Mouse (Mus musculus) kidney, embryonic 15.5 days (tissue): ENCODE results near the gene Scgb1a1. TPM values are rescaled to one million over a fixed set of nuclear protein-coding genes. Genes with fewer than 3 reads are reported as not detected.

Experiments
- ATAC-seq: fragments of 200-750 bp; cut with Nextera tagmentation; replicated peaks from 2 replicates; pipeline ENCODE4 v1.8.0; 2017; ENCODE audit warnings: moderate TSS enrichment; ENCODE audit not compliant: low FRiP score
- H3K27ac ChIP-seq: fragments of 300-500 bp; sonication (generic); 2 replicates; pipeline ENCODE4 v1.5.1; 2015; ENCODE audit warnings: mild to moderate bottlenecking, inconsistent platforms
- H3K27me3 ChIP-seq: fragments of 300-500 bp; sonication (generic); 2 replicates; pipeline ENCODE4 v1.6.1; 2015; ENCODE audit warnings: inconsistent platforms
- H3K36me3 ChIP-seq: fragments of 300-500 bp; sonication (generic); 2 replicates; pipeline ENCODE4 v1.6.1; 2015; ENCODE audit warnings: inconsistent platforms
- H3K4me1 ChIP-seq: fragments of 300-500 bp; sonication (generic); 2 replicates; pipeline ENCODE4 v1.6.1; 2015; ENCODE audit warnings: inconsistent platforms
- H3K4me2 ChIP-seq: fragments of 300-500 bp; sonication (generic); 2 replicates; pipeline ENCODE4 v1.6.1; 2015; ENCODE audit warnings: moderate library complexity, mild to moderate bottlenecking, inconsistent platforms
- H3K4me3 ChIP-seq: fragments of 300-500 bp; sonication (generic); replicated peaks from 2 replicates; pipeline ENCODE4 v1.5.1; 2015; ENCODE audit warnings: mild to moderate bottlenecking, inconsistent platforms
- H3K9ac ChIP-seq: fragments of 300-500 bp; sonication (generic); 2 replicates; pipeline ENCODE4 v1.6.1; 2015; ENCODE audit warnings: mild to moderate bottlenecking, inconsistent platforms
- H3K9me3 ChIP-seq: fragments of 300-500 bp; sonication (generic); replicated peaks from 2 replicates; pipeline ENCODE4 v1.6.1; 2016; ENCODE audit warnings: inconsistent platforms
- WGBS: fragments of 180-500 bp; shearing (Covaris S2); methylation state at CpG from one replicate; pipeline ENCODE4 v1.1.7; 2015; ENCODE audit warnings: mixed read lengths; 5-methylcytosine and 5-hydroxymethylcytosine counted together
- polyA plus RNA-seq: library from polyadenylated mRNA; unstranded; fragments of >200 nt; fragmentation: Nextera tagmentation; extraction: Ambion mirVana; gene quantifications from 2 replicates; pipeline ENCODE4 v1.2.1, GENCODE M21; 2015

Gene Scgb1a1
- polyA plus RNA-seq, 1 experiment from 2014 or later: not detected

DNA sequence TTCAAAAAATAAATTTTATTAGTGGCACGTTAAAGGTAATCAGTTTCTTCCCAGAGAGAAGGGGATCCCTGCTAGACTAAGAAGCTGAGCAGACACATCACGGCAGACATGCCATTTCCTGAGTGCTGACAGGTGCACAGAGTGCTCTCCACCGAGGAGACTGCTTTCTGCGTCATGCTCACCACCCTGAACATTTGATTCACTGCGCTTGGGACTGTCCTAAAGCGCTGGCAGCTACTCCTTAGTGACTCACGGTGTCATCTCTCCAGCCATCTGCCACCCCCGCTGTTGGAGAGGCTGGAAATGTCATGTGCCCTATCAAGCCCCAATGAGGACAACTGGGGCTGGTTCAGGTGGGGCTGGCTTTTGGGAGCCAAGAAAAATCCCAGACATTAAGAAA, 24.3 kb upstream of the Scgb1a1 start:
- H3K27me3 ChIP-seq: no peaks in the 10 kb centered on the region
- peaks cover 6% of the 10 kb centered on the region for H3K4me1 ChIP-seq
- 70% methylated on average over 8 of the region's 8 CpGs for WGBS
- H3K27ac ChIP-seq: no peak overlapping the region
- no peaks in the 10 kb centered on the region for H3K9me3 ChIP-seq
- H3K36me3 ChIP-seq: peaks cover 16% of the 10 kb centered on the region
- no peak for ATAC-seq
- H3K9ac ChIP-seq: no peak overlapping the region
- no peak overlapping the region for H3K4me3 ChIP-seq
- H3K4me2 ChIP-seq: no peak overlapping the region

DNA sequence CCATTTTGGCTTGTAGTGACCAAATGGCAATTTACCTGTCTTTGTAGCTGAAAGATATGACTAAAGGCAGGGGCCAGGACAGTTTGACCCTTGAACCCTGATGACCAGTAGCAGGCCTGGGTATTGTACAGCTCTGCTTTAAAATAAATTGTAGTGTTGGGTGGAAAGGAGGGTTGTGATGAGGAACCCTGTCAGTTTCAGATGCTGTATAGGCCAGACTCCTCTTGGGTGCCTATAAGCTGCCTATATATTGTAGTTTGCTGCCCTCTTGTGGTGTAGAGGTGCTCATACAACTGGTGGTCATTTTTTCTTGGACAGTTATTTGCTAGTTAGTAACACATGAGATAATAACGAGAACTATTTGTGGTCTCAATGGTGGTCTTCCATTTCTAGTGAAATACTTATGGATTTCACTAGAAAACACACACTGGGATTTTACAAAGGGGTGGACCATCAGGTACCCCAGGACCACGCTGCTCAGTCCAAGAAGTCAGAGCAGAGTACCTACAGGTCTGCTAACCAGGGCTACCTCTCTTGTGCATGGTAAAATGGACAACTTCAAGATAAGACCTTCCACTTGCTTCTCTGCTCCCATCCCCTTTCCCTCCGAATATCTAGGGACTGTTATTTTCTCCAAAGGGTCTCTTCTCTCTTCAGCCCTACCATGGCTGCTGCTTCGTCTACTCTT, 22.6 kb upstream of the Scgb1a1 start:
- ATAC-seq: peak; percentile 74
- H3K27ac ChIP-seq: no peak overlapping the region
- H3K9ac ChIP-seq: no peak overlapping the region
- H3K9me3 ChIP-seq: no peaks in the 10 kb centered on the region
- no peak overlapping the region for H3K4me3 ChIP-seq
- H3K4me1 ChIP-seq: peaks cover 16% of the 10 kb centered on the region
- peaks cover 16% of the 10 kb centered on the region for H3K36me3 ChIP-seq
- no peak overlapping the region for H3K4me2 ChIP-seq
- 55% methylated on average over 4 of the region's 4 CpGs for WGBS
- H3K27me3 ChIP-seq: no peaks in the 10 kb centered on the region

DNA sequence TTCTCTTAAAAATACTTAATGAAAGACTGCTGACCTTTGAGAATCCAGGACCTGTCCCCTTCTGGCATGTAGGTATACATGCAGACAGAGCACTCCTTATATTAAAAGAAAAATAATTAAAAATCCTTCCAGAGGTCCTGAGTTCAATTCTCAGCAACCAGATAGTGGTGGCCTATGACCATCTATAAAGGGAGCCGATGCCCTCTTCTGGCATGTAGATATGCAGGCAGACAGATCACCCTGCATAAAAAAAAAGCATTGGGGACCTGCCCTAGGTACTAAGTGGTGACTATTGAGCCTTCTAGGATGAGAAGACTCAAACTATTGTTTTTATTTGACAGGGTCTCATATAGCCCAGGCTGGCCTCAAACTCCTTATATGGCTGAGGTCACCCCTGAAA, 20.8 kb upstream of the Scgb1a1 start:
- Histone ChIP-seq H3K36me3 (peaks cover 7% of the 10 kb centered on the region), H3K27ac (no peak overlapping the region), H3K9me3 (no peaks in the 10 kb centered on the region), H3K9ac (no peak overlapping the region), H3K4me1 (peaks cover 16% of the 10 kb centered on the region), H3K4me3 (no peak overlapping the region), H3K4me2 (no peak overlapping the region), H3K27me3 (no peaks in the 10 kb centered on the region)
- no peak for ATAC-seq
- WGBS: 89% methylated on average over 1 of the region's 1 CpGs

DNA sequence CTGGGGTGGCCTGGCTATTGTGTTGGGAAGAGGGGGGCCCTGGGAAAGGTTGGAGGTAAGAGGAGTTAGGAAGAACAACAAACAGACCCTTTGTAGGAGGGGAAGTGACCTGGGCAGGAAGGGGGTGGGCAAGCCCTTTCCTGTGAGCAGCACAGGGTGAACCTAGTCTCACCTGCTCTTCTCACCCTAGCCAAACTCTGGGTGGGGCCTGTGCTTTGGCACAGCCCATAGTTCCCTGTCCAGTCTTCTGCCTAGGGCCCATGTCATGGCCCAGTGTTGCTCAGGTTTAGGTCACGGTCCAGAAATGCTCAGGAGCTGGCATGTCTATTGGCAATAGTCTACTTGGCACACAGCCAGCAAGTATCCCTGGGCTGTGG, 19.6 kb upstream of the Scgb1a1 start:
- ATAC-seq: no peak
- Histone ChIP-seq H3K9me3 (no peaks in the 10 kb centered on the region), H3K27me3 (no peaks in the 10 kb centered on the region), H3K36me3 (no peaks in the 10 kb centered on the region), H3K4me2 (no peak overlapping the region), H3K9ac (no peak overlapping the region), H3K27ac (peak overlapping the region; percentile 20; the same call in 1 of the 2 replicates), H3K4me1 (peaks cover 16% of the 10 kb centered on the region), H3K4me3 (no peak overlapping the region)
- 39% methylated on average over 1 of the region's 1 CpGs for WGBS

DNA sequence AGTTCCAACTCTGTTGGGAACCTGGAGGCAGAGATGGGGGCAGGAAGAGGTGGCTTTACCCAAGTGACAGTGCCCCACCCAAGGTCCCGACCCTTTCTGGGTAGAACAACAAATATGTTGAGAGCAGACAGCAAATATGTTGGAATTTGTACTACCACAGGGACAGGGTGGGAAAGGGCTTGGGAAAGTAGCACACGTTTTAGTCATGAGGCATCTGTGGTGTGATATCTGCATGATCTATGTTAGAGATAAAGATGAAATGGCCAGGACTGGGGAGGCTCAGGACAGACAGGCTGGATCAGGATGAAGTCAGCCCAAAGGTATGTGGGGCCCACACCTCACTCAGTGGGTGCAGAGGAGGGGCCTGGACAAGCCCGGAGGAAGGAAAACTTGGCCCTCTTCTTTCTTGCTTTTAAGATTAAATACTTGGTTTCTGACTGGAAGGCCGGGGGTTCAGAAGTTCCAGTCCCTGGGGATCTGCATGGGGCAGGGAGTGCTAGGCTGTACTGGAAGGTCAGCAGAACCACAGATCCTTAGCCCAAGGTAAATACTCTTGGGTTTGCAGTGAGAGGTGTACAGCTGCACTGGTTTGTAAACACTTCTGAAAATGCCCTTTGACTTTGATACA, 19.1 kb upstream of the Scgb1a1 start:
- ATAC-seq: no peak; the same call in 1 of the 2 replicates
- Histone ChIP-seq H3K4me1 (peaks cover 16% of the 10 kb centered on the region), H3K4me2 (no peak overlapping the region), H3K9ac (no peak overlapping the region), H3K27me3 (no peaks in the 10 kb centered on the region), H3K9me3 (no peaks in the 10 kb centered on the region), H3K27ac (peak overlapping the region; percentile 20; the same call in 1 of the 2 replicates), H3K36me3 (no peaks in the 10 kb centered on the region), H3K4me3 (no peak overlapping the region)
- 32% methylated on average over 4 of the region's 4 CpGs for WGBS

DNA sequence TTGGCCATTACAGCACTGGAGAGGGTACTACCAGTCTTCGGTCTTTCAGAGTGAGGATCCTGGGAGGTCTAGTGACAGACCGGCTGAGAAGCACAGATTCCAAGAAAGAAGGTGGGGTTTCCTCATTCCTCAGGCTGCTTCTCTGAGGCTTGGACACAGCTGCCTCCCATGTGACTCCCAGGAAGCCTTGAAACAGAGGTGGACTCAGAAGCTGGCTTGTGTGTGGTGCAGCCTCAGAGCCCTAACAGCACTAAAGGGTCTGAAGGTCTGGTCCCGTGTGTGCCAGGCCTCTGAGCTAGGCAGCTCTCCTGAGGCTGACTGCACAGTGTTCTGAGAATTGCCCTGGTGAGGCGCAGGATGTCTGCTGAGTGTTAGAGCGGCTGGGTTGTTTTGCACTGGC, 18.3 kb upstream of the Scgb1a1 start:
- Histone ChIP-seq H3K4me2 (no peak overlapping the region), H3K27me3 (no peaks in the 10 kb centered on the region), H3K4me3 (no peak overlapping the region), H3K9ac (no peak overlapping the region), H3K4me1 (peaks cover 16% of the 10 kb centered on the region), H3K36me3 (no peaks in the 10 kb centered on the region), H3K9me3 (no peaks in the 10 kb centered on the region), H3K27ac (peak overlapping the region; percentile 15; the same call in 1 of the 2 replicates)
- no peak for ATAC-seq
- 65% methylated on average over 5 of the region's 5 CpGs for WGBS

DNA sequence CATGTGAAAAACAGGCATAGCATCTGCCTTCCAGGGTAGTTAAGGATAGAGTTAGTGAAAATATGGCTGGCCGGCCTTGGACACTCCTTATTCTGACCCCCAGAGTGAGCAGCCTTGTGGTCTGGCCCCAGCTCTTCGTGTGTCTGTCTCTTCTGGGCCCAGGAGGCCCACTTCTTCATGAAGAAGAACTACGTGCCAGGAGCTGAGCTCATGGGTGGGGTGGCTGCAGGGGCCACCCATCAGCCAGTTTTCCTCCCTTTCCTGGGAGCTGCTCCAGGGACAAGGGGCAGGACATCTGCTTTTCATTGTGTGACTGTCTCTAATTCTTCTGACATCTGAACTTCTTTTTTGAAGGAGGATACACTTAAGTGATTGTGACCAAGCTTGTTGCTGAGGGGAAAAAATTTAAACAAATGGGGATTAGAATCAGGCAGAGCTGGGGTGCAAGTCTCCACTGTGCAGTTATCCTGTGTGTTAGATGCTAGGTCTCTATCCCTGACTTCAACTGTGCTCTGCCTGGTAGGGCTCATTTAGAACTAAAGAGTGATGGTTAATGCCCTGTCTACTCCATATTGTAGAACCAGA, 17.4 kb upstream of the Scgb1a1 start:
- Histone ChIP-seq H3K36me3 (no peaks in the 10 kb centered on the region), H3K27ac (no peak overlapping the region), H3K27me3 (no peaks in the 10 kb centered on the region), H3K4me3 (no peak overlapping the region), H3K9me3 (no peaks in the 10 kb centered on the region), H3K9ac (no peak overlapping the region), H3K4me2 (no peak overlapping the region), H3K4me1 (peaks cover 16% of the 10 kb centered on the region)
- 73% methylated on average over 3 of the region's 3 CpGs for WGBS
- no peak for ATAC-seq

DNA sequence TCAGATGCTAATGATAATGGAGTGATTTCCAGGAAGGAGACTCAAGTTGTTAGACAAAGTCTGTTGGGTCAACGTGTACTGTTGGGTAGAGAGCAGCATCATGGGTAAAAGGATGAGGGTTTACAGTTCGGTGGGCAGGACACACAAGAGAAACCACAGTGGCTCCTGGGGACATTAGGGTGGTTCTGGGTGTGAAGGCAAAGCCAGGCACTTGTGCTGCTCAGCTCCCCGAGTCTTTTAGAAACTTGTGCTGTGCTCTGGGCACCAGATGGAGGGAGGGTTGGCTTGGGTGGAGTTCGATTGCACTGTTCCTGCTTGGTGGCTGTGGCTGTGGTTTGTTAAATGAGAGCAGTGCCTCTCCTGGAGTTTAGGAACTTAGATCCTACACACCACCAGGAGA, 16.2 kb upstream of the Scgb1a1 start:
- H3K27me3 ChIP-seq: no peaks in the 10 kb centered on the region
- H3K27ac ChIP-seq: no peak overlapping the region
- no peaks in the 10 kb centered on the region for H3K36me3 ChIP-seq
- no peak overlapping the region for H3K4me2 ChIP-seq
- 84% methylated on average over 4 of the region's 4 CpGs for WGBS
- H3K4me1 ChIP-seq: peaks cover 16% of the 10 kb centered on the region
- no peaks in the 10 kb centered on the region for H3K9me3 ChIP-seq
- H3K9ac ChIP-seq: no peak overlapping the region
- H3K4me3 ChIP-seq: no peak overlapping the region
- no peak for ATAC-seq

DNA sequence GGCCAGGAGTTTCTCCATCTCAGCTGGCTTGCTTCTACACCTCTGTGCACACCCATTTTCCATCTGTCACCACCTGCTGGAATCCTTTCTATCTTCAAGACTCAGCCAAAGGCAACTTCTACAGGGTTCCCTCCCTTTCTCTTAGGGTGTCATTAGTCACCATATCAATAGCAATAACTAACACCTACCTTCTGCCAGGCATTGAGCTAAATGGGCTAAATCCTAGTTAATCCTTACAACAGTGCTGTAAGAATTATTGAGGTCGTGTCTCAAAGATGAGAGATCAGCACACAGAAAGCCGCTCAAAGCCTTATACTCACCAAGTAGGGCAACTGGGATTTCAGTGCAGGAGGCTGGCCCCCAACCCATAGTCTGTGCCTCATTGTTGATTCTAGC, 13.3 kb upstream of the Scgb1a1 start:
- H3K9me3 ChIP-seq: no peaks in the 10 kb centered on the region
- ATAC-seq: no peak
- WGBS: 93% methylated on average over 2 of the region's 2 CpGs

DNA sequence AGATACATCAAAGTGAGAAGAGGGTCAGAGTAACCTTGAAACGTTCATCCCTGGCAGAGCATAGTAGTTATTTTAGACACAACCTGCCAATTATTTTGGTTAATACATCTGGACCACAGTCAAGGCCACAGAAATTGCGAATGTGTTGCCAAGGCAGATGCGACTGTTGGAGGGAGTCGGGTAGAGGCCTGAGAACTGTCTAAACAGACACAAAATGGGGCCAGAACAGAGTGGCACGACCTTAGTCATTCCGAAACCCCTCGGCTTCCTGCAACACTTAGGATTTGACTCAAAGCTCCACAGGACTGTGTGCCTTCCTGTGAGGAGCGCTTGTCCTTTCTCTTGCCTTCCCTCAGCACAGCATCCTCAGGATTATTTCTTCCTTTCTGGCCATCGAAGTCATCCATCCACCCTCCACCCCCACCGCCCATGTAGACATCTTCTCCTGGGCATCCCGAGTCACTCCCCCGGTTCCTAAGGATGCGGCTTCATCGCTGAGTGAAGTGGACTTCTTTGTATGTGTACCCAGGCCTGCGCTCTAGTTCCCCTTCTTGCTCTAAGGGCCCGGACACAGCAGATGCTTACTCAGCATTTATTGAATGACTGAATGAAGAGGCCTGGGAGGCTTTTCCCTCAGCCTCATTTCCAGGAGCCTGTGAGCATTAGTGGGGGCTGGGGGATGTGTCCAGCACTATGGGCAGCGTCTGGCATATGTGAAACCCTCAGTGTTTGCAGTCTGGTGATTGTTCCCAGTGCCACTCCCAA, 12.7 kb upstream of the Scgb1a1 start:
- Histone ChIP-seq H3K4me3 (no peak overlapping the region), H3K4me2 (no peak overlapping the region), H3K4me1 (no peaks in the 10 kb centered on the region), H3K27ac (no peak overlapping the region), H3K27me3 (no peaks in the 10 kb centered on the region), H3K9ac (no peak overlapping the region), H3K36me3 (no peaks in the 10 kb centered on the region), H3K9me3 (no peaks in the 10 kb centered on the region)
- 80% methylated on average over 17 of the region's 17 CpGs for WGBS
- no peak for ATAC-seq

More for the DNA sequence above, 13.3 kb upstream of the Scgb1a1 start:
- Histone ChIP-seq H3K36me3 (no peaks in the 10 kb centered on the region), H3K4me3 (no peak overlapping the region), H3K27me3 (no peaks in the 10 kb centered on the region), H3K27ac (no peak overlapping the region), H3K9ac (no peak overlapping the region), H3K4me2 (no peak overlapping the region), H3K4me1 (no peaks in the 10 kb centered on the region)

DNA sequence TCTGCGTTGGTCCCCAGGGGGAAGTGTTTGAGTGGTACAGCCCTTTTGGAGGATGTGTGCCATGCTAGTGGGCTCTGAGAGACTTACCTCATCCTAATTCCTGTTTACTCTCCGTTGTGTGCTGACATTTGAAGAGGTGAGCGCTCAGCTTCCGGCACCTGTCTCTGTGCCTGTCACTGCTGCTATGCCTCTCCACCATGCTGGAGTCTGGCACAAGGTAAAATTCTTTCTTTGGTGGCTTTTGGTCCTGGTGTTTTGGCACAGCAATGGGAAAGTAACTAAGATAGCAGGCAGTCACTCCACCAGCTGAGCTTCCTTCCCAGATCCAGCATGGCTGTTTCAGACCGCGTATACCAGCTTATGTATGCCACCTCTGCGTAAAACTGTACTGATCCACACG, 12.0 kb upstream of the Scgb1a1 start:
- WGBS: 87% methylated on average over 8 of the region's 8 CpGs
- no peaks in the 10 kb centered on the region for H3K4me1 ChIP-seq

DNA sequence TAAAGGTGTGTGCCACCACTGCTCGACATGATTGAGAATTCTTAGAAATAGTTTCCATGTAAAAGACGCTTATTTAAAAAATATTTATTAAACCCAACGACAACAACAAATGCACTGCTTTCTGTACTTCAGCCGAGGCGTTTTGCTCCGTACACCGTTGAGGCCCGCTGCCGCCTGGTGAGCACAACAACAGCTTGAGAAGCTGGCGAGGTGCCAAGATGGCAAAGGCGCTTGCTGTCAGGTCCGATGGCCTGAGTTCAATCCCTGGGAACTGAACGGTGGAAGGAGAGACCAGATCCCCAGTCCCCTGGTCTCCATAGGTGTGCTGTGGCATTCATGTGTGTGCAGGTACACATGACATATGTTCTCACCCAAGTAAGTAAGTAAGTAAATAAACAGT, 9.7 kb upstream of the Scgb1a1 start:
- Histone ChIP-seq H3K9me3 (no peaks in the 10 kb centered on the region), H3K27ac (no peak overlapping the region), H3K9ac (no peak overlapping the region), H3K4me2 (no peak overlapping the region), H3K27me3 (no peaks in the 10 kb centered on the region), H3K4me3 (no peak overlapping the region), H3K36me3 (no peaks in the 10 kb centered on the region), H3K4me1 (no peaks in the 10 kb centered on the region)
- ATAC-seq: no peak
- 85% methylated on average over 13 of the region's 13 CpGs for WGBS

More for the DNA sequence above, 12.0 kb upstream of the Scgb1a1 start:
- Histone ChIP-seq H3K27ac (no peak overlapping the region), H3K9ac (no peak overlapping the region), H3K36me3 (no peaks in the 10 kb centered on the region), H3K27me3 (no peaks in the 10 kb centered on the region), H3K9me3 (no peaks in the 10 kb centered on the region), H3K4me3 (no peak overlapping the region), H3K4me2 (no peak overlapping the region)
- no peak for ATAC-seq
